Mouse (Mus musculus) hindbrain, embryonic 11.5 days (tissue): ENCODE measurements around the gene Mrps27. TPM values are rescaled to one million over a fixed set of nuclear protein-coding genes. Genes with fewer than 3 reads are reported as not detected.

Experiments
- ATAC-seq: fragments of 200-750 bp; cut with Nextera tagmentation; 2 replicates; pipeline ENCODE4 v1.8.0; 2017; ENCODE audit warnings: mild to moderate bottlenecking, moderate TSS enrichment, moderate library complexity; ENCODE audit not compliant: low FRiP score
- DNase-seq: peaks from one replicate; pipeline ENCODE4 v3.0.0-alpha.2; 2015; ENCODE audit warnings: low spot score
- H3K27ac ChIP-seq: fragments of 300-500 bp; sonication (generic); 2 replicates; pipeline ENCODE4 v1.5.1; 2014; ENCODE audit warnings: mild to moderate bottlenecking, low read depth, low read length
- H3K27me3 ChIP-seq: fragments of 300-500 bp; sonication (generic); 2 replicates; pipeline ENCODE4 v1.6.1; 2014; ENCODE audit warnings: mild to moderate bottlenecking, low read length, moderate library complexity, mixed read lengths; ENCODE audit not compliant: control insufficient read depth, insufficient read depth
- H3K36me3 ChIP-seq: fragments of 300-500 bp; sonication (generic); 2 replicates; pipeline ENCODE4 v1.6.1; 2014; ENCODE audit warnings: mild to moderate bottlenecking, low read length, moderate library complexity, mixed read lengths; ENCODE audit not compliant: control insufficient read depth, insufficient read depth
- H3K4me1 ChIP-seq: fragments of 300-500 bp; sonication (generic); replicated peaks from 2 replicates; pipeline ENCODE4 v1.6.1; 2014; ENCODE audit warnings: low read length, mixed read lengths; ENCODE audit not compliant: control insufficient read depth, insufficient read depth
- H3K4me2 ChIP-seq: fragments of 300-500 bp; sonication (generic); replicated peaks from 2 replicates; pipeline ENCODE4 v1.6.1; 2014; ENCODE audit warnings: mild to moderate bottlenecking, low read depth, low read length
- H3K4me3 ChIP-seq: fragments of 300-500 bp; sonication (generic); 2 replicates; pipeline ENCODE4 v1.5.1; 2014; ENCODE audit warnings: low read depth, low read length
- H3K9ac ChIP-seq: fragments of 300-500 bp; sonication (generic); 2 replicates; pipeline ENCODE4 v1.6.1; 2014; ENCODE audit warnings: low read depth, low read length
- H3K9me3 ChIP-seq: fragments of 300-500 bp; sonication (generic); 2 replicates; pipeline ENCODE4 v1.6.1; 2016; ENCODE audit warnings: low read length; ENCODE audit not compliant: control insufficient read depth
- WGBS: fragments of 180-500 bp; shearing (Covaris S2); extraction: QIAGEN DNeasy Blood & Tissue Kit; methylation state at CpG from one replicate; pipeline ENCODE4 v1.1.7; 2014; 5-methylcytosine and 5-hydroxymethylcytosine counted together
- polyA plus RNA-seq: library from polyadenylated mRNA; unstranded; fragments of >200 nt; fragmentation: Nextera tagmentation; extraction: Ambion mirVana; gene quantifications from 2 replicates; pipeline ENCODE4 v1.2.1, GENCODE M21; 2014

Mrps27 gene
- polyA plus RNA-seq, 1 experiment from 2014 or later: 55.6 TPM

GRCm38 (mm10) chr13:99374191-99374590, 29.6 kb downstream of the Mrps27 start:
- H3K36me3 ChIP-seq: no peaks in the 10 kb centered on the region
- H3K4me1 ChIP-seq: 0 out of 2 replicates have a peak, but pooled peaks cover 2% of the 10 kb centered on the region
- WGBS: 80% methylated on average over 4 of the region's 4 CpGs
- no peaks in the 10 kb centered on the region; the same call in 1 of the 2 replicates for H3K27me3 ChIP-seq
- DNase-seq (no peak), ATAC-seq (no peak)
- no peaks in the 10 kb centered on the region for H3K9me3 ChIP-seq
- H3K27ac ChIP-seq: no peak overlapping the region
- no peak overlapping the region for H3K4me2 ChIP-seq
- H3K4me3 ChIP-seq: no peak overlapping the region
- H3K9ac ChIP-seq: no peak overlapping the region

DNA sequence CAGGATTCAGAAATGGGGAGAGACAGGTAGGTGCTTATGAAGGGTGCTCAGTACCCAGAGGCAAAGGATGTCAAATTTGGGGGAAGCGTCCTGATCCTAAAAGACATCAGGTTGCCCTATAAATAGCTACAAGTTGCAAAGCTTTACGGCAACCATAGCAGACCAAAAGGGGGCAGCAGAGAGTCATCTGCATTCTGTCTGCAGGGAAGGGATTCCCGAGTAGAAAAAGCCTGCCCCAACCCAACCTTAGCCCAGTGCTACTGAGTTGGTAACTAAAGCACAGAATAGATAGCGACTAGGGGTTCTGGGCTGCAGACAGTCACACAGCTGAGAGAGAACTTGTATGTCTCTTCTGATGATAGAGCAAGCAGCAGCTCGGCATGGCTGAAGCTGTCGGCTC, 31.0 kb downstream of the Mrps27 start:
- no peaks in the 10 kb centered on the region for H3K36me3 ChIP-seq
- no peak overlapping the region for H3K4me3 ChIP-seq
- H3K9me3 ChIP-seq: no peaks in the 10 kb centered on the region
- no peak for ATAC-seq
- H3K9ac ChIP-seq: no peak overlapping the region
- no peak overlapping the region for H3K4me2 ChIP-seq
- peak; percentile 91 for DNase-seq
- WGBS: 38% methylated on average over 6 of the region's 6 CpGs
- 0 out of 2 replicates have a peak, but pooled peaks cover 2% of the 10 kb centered on the region for H3K4me1 ChIP-seq
- no peak overlapping the region for H3K27ac ChIP-seq
- H3K27me3 ChIP-seq: no peaks in the 10 kb centered on the region; the same call in 1 of the 2 replicates

GRCm38 (mm10) chr13:99377055-99377454, 32.5 kb downstream of the Mrps27 start:
- Histone ChIP-seq H3K27me3 (no peaks in the 10 kb centered on the region), H3K4me1 (0 out of 2 replicates have a peak, but pooled peaks cover 2% of the 10 kb centered on the region), H3K4me2 (no peak overlapping the region), H3K36me3 (no peaks in the 10 kb centered on the region), H3K27ac (no peak overlapping the region), H3K9ac (no peak overlapping the region), H3K4me3 (no peak overlapping the region), H3K9me3 (no peaks in the 10 kb centered on the region)
- DNase-seq (no peak), ATAC-seq (no peak)
- WGBS: 95% methylated on average over 6 of the region's 6 CpGs

DNA sequence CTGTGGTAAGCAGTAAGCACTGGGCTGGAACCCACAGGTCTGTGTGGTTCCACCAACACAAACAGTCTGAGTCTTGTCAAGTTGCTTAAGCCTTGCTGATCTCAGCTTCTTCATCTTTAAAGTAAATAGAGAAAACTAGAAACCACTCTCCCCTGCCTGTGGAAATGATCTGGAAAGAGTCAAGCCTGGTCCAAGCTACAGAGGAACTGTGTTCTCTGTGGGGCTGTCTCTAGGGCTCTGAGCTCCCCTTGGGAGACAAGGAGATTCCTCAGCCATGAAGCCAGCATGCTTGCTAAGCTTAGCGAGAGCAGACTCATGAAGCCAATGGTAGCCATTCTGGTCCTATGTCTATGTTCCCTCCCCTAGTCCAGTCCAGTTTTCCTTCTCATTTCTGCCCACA, 33.6 kb downstream of the Mrps27 start:
- no peak overlapping the region for H3K9ac ChIP-seq
- H3K4me1 ChIP-seq: 0 out of 2 replicates have a peak, but pooled peaks cover 2% of the 10 kb centered on the region
- no peak overlapping the region for H3K4me3 ChIP-seq
- ATAC-seq (no peak), DNase-seq (no peak)
- no peaks in the 10 kb centered on the region for H3K36me3 ChIP-seq
- 95% methylated on average over 1 of the region's 1 CpGs for WGBS
- no peaks in the 10 kb centered on the region for H3K9me3 ChIP-seq
- H3K27me3 ChIP-seq: no peaks in the 10 kb centered on the region
- H3K4me2 ChIP-seq: no peak overlapping the region
- no peak overlapping the region for H3K27ac ChIP-seq

GRCm38 (mm10) chr13:99382373-99382772, 37.8 kb downstream of the Mrps27 start:
- no peak for DNase-seq
- no peaks in the 10 kb centered on the region for H3K27me3 ChIP-seq
- H3K9me3 ChIP-seq: no peaks in the 10 kb centered on the region

DNA sequence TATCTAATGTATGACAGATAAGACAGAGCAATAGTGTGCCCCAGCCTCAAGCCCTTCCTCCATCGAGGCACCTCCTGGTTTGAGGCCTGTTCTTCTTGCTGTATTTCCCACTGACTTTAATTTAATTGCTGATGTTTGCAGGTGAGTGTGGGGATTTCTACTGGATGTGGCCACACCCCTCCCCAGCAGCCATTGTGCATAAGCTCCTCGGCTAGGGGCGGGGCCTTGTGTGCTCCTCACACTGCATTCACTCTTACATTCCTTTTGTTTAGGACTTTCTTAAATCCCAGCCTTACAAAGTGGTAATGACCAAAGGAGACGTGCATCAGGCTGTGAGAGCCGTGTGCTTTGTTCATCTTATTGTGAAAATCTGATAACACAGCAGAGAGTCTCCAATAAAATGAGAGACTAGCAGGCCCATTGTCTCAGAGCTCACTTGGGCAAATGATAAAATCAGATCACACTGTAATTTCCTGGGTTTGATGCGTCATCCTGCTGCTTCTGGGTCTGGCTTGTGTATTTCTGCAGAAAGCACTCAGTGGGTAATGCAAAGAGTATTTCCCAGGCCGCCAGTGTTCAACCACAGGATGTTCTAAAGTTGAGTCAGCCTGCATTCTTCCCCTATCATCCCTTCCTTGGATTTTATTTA, 40.1 kb downstream of the Mrps27 start:
- DNase-seq (no peak), ATAC-seq (no peak)
- Histone ChIP-seq H3K27ac (no peak overlapping the region), H3K4me3 (no peak overlapping the region), H3K36me3 (no peaks in the 10 kb centered on the region), H3K9ac (no peak overlapping the region), H3K9me3 (no peaks in the 10 kb centered on the region), H3K27me3 (no peaks in the 10 kb centered on the region), H3K4me1 (no peaks in the 10 kb centered on the region), H3K4me2 (no peak overlapping the region)
- WGBS: 73% methylated on average over 7 of the region's 7 CpGs

More at GRCm38 (mm10) chr13:99382373-99382772, 37.8 kb downstream of the Mrps27 start:
- Histone ChIP-seq H3K27ac (no peak overlapping the region), H3K36me3 (no peaks in the 10 kb centered on the region), H3K4me1 (no peaks in the 10 kb centered on the region), H3K4me2 (no peak overlapping the region), H3K4me3 (no peak overlapping the region), H3K9ac (no peak overlapping the region)
- WGBS: 57% methylated on average over 6 of the region's 6 CpGs
- peak; percentile 33; the same call in 1 of the 2 replicates for ATAC-seq

- WGBS: 91% methylated on average over 6 of the region's 6 CpGs
- no peak for ATAC-seq
- no peak overlapping the region for H3K4me3 ChIP-seq
- no peaks in the 10 kb centered on the region for H3K27me3 ChIP-seq
- no peaks in the 10 kb centered on the region for H3K36me3 ChIP-seq
- H3K9ac ChIP-seq: no peak overlapping the region
- H3K4me1 ChIP-seq: no peaks in the 10 kb centered on the region
- H3K9me3 ChIP-seq: no peaks in the 10 kb centered on the region
- DNase-seq: no peak
- H3K27ac ChIP-seq: no peak overlapping the region
- no peak overlapping the region for H3K4me2 ChIP-seq
Measured at GRCm38 (mm10) chr13:99385911-99386310, 41.3 kb downstream of the Mrps27 start.

- WGBS: 92% methylated on average over 7 of the region's 7 CpGs
- H3K9ac ChIP-seq: no peak overlapping the region
- no peak overlapping the region for H3K4me2 ChIP-seq
- H3K27me3 ChIP-seq: no peaks in the 10 kb centered on the region
- H3K27ac ChIP-seq: no peak overlapping the region
- ATAC-seq (no peak), DNase-seq (no peak)
- H3K9me3 ChIP-seq: no peaks in the 10 kb centered on the region
- H3K4me3 ChIP-seq: no peak overlapping the region
- no peaks in the 10 kb centered on the region for H3K36me3 ChIP-seq
- no peaks in the 10 kb centered on the region for H3K4me1 ChIP-seq
Measured at GRCm38 (mm10) chr13:99386341-99386740, 41.8 kb downstream of the Mrps27 start.
